Mouse (Mus musculus) ovary, postnatal 14 days (tissue): ENCODE results near the gene Coq10a.
"Not testable (repeated sequence)": the region's sequence is repeated elsewhere in the genome, so short reads cannot be mapped to it uniquely, and the experiment has no call there.

ENCODE experiments used
- DNase-seq: peaks from one replicate; pipeline ENCODE4 v3.0.0; 2022; ENCODE audit warnings: low spot score

Coq10a gene

GRCm38 (mm10) chr10:128344568-128345275, 24.1 kb downstream of the Coq10a start:
- no peak for DNase-seq

- DNase-seq: no peak
Measured at GRCm38 (mm10) chr10:128343436-128343835, 25.4 kb downstream of the Coq10a start.

- DNase-seq: no peak
Measured at GRCm38 (mm10) chr10:128340257-128340656, 28.5 kb downstream of the Coq10a start.

GRCm38 (mm10) chr10:128338948-128339347, 29.8 kb downstream of the Coq10a start:
- no peak for DNase-seq

- no peak for DNase-seq
Measured at GRCm38 (mm10) chr10:128338415-128338814, 30.4 kb downstream of the Coq10a start.

- peak; percentile 94 for DNase-seq
Measured at GRCm38 (mm10) chr10:128337306-128338181, 31.3 kb downstream of the Coq10a start, which contains the start of gene Cs. Cs (plus strand) TSS chr10:128337734.

GRCm38 (mm10) chr10:128336597-128336996, 32.2 kb downstream of the Coq10a start:
- no peak for DNase-seq

- no peak for DNase-seq
Measured at GRCm38 (mm10) chr10:128336195-128336594, 32.6 kb downstream of the Coq10a start.

GRCm38 (mm10) chr10:128335582-128335981, 33.2 kb downstream of the Coq10a start:
- DNase-seq: peak; percentile 70

- DNase-seq: not testable (repeated sequence)
Measured at GRCm38 (mm10) chr10:128332358-128333249, 36.2 kb downstream of the Coq10a start.

- no peak for DNase-seq
Measured at GRCm38 (mm10) chr10:128327610-128328009, 41.2 kb downstream of the Coq10a start.

- no peak for DNase-seq
Measured at GRCm38 (mm10) chr10:128326825-128327224, 42.0 kb downstream of the Coq10a start.

GRCm38 (mm10) chr10:128323516-128323915, 45.3 kb downstream of the Coq10a start:
- no peak for DNase-seq

- peak; percentile 82 for DNase-seq
Measured at GRCm38 (mm10) chr10:128322141-128323108, 46.4 kb downstream of the Coq10a start, which contains the start of gene Cnpy2. Cnpy2 (plus strand) TSS chr10:128322459.

- no peak for DNase-seq
Measured at GRCm38 (mm10) chr10:128321641-128322040, 47.2 kb downstream of the Coq10a start.

- DNase-seq: no peak
Measured at GRCm38 (mm10) chr10:128315578-128315977, 53.2 kb downstream of the Coq10a start.
